Mouse (Mus musculus): ENCODE results near the gene Rpl14. TPM values are rescaled to one million over a fixed set of nuclear protein-coding genes. Genes with fewer than 3 reads are reported as not detected.
A peak's percentile ranks its signal among the peaks of the same experiment; 100 is the strongest.

Rpl14 gene
- total and polyA plus RNA-seq, 3 experiments: 1,081 to 2,026 (median 1,346) TPM

DNA sequence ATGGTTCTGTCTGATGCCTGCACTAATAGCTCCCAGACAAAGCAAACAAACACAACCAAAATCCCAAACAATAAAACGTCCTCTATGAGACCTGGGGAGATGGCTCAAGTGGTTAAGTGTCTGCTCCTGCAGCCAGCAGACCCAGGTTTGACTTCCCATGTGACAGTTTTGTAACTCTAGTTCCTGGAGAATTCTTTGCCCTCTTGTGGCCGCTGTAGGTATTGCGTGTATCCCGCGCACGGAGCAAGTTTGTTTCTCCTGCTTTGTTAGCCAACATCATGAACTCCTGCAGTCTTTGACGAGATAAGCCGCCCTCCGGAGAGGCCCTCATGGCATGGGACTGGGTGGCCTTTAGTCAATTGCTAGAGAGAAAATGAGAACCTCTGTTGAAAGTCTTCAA, 20.2 kb downstream of the Rpl14 start (continued):
- no peak for TF ChIP-seq ZKSCAN1 (IDR thresholded peaks at IDR 0.05; ENCODE audit: borderline replicate concordance, low read depth, low read length)
- TF ChIP-seq NRF1 (IDR thresholded peaks at IDR 0.05; ENCODE audit: low read depth, low read length): no peak
- peak; percentile 65; the same call in 1 of the 2 replicates for TF ChIP-seq MAX (IDR thresholded peaks at IDR 0.05; ENCODE audit: low read length)
- TF ChIP-seq JUN (IDR thresholded peaks at IDR 0.05; ENCODE audit: insufficient read depth, low read depth, low read length): no peak
- no peak for TF ChIP-seq TBP (conservative IDR thresholded peaks at IDR 0.05; ENCODE audit: low read depth, low read length)
- peak; percentile 59 for TF ChIP-seq ELF1 (IDR thresholded peaks at IDR 0.05; ENCODE audit: low read depth, low read length)

DNA sequence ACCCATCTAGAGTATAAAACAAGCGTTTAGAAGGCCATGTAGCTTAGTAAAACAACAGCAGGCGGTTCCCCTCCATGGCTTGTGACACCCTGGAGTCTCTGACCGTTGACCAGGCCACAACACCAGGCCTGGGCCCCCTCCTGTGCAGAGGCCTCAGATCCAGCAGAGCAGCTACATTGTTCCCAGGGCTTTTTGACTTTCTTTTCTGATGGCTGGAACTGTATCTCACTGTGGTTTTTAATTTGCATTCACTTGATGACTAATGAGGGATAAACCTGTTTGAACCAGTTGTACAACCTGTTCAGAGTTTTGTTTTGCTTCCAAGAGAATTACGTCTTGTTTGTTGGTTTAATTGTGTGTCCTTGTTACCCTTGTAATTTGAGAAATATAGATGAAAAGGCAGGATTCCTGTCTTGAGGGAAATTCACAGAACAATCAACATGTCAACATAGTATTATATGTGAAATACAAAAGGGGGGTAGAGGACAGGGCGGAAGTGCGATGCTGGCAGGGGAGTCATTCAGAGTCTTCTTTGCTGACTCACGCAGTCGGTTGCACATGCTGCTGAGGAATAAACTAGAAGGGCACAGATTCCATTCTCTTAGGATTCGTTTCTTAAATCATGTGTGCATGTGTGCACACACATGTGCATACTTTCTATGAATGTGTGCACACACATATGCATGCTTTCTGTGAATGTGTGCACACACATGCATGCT, 22.3 kb downstream of the Rpl14 start:
- H3K27ac ChIP-seq (ENCODE audit: insufficient read depth, low read depth): no peak overlapping the region
- no peaks in the 10 kb centered on the region for H3K79me2 ChIP-seq (replicated peaks; ENCODE audit: control insufficient read depth, extremely low read depth, insufficient read depth, poor library complexity, severe bottlenecking)
- dilution Hi-C loops (cut with MboI; ENCODE audit: extremely low pct_ligation_motif_present, extremely low pct_unique_long_range_greater_than_20kb, low sequenced_read_pairs): no loop called here
- no peak overlapping the region for H3K4me2 ChIP-seq (ENCODE audit: insufficient read depth, low read depth, poor library complexity, severe bottlenecking)
- H3K4me3 ChIP-seq (replicated peaks in 1 of 3; ENCODE audit: low read depth in 2 of 3, low read length in 2 of 3, poor library complexity in 1 of 3): no peak overlapping the region
- H3K9me3 ChIP-seq (replicated peaks; ENCODE audit: low read length): peaks cover 3% of the 10 kb centered on the region
- no peak for TF ChIP-seq POLR2A (IDR thresholded peaks at IDR 0.05; ENCODE audit: low read depth, low read length)
- no peak for TF ChIP-seq MXI1 (IDR thresholded peaks at IDR 0.05; ENCODE audit: low read depth, low read length)
- no peak for TF ChIP-seq ZKSCAN1 (IDR thresholded peaks at IDR 0.05; ENCODE audit: borderline replicate concordance, low read depth, low read length)
- no peak for TF ChIP-seq RAD21 (IDR thresholded peaks at IDR 0.05; ENCODE audit: low read depth, low read length)
- no peak for TF ChIP-seq MEF2A (IDR thresholded peaks at IDR 0.05; ENCODE audit: borderline replicate concordance, low read depth, low read length)
- no peak for TF ChIP-seq ZNF384 (IDR thresholded peaks at IDR 0.05; ENCODE audit: low read depth, low read length)
- TF ChIP-seq JUND (conservative IDR thresholded peaks at IDR 0.05; ENCODE audit: low read depth, low read length): no peak
- no peak for TF ChIP-seq NELFE (IDR thresholded peaks at IDR 0.05; ENCODE audit: low read depth, low read length)
- no peak for TF ChIP-seq USF1 (IDR thresholded peaks at IDR 0.05; ENCODE audit: low read depth, low read length)
- no peak for TF ChIP-seq POLR2AphosphoS2 (IDR thresholded peaks at IDR 0.05; ENCODE audit: low read depth, low read length)
- TF ChIP-seq BHLHE40 (IDR thresholded peaks at IDR 0.05; ENCODE audit: low read depth, low read length): no peak
- no peaks in the 10 kb centered on the region for H3K27me3 ChIP-seq (replicated peaks)
- no peaks in the 10 kb centered on the region for H3K36me3 ChIP-seq (replicated peaks in 1 of 2; ENCODE audit: control insufficient read depth in 1 of 2, insufficient read depth in 1 of 2, low read length in 1 of 2)
- no peak for DNase-seq (ENCODE audit: extremely low read depth)
- in situ Hi-C loops (cut with MboI; ENCODE audit: low pct_ligation_motif_present, low pct_unique_long_range_greater_than_20kb, low sequenced_read_pairs): no loop called here
- peaks cover 0 to 5% of the 10 kb centered on the region in 2 experiments; a peak in 1 of 4 replicates for H3K4me1 ChIP-seq (ENCODE audit: control insufficient read depth in 1 of 2, insufficient read depth in 2 of 2)
- no peak overlapping the region for H3K9ac ChIP-seq (ENCODE audit: insufficient read depth, low read depth)

DNA sequence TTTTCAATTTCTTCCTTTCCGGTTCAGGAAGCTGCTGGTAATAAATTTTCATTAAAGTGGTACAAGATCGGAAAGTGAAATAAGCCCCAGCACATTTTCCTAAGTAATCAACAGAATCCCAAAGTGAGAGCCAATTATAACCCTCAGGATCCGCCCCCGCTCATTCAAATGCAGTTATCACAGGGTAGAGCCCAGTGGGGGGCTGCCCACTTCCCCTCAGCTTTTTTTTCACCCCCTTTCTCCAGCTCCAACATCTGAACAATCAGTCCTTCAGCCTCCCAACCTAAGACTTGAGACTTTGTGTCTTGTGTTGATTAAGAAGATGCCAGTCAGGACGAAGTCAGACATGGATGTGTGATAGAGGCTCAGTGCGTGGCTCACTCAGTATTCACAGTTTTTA, 23.6 kb downstream of the Rpl14 start:
- no peaks in the 10 kb centered on the region for H3K27me3 ChIP-seq (replicated peaks)
- H3K79me2 ChIP-seq (replicated peaks; ENCODE audit: control insufficient read depth, extremely low read depth, insufficient read depth, poor library complexity, severe bottlenecking): no peaks in the 10 kb centered on the region
- no peak overlapping the region for H3K4me2 ChIP-seq (ENCODE audit: insufficient read depth, low read depth, poor library complexity, severe bottlenecking)
- no peak for DNase-seq (ENCODE audit: extremely low read depth)
- H3K4me1 ChIP-seq (ENCODE audit: control insufficient read depth in 1 of 2, insufficient read depth in 2 of 2): peaks cover 0 to 5% of the 10 kb centered on the region in 2 experiments; a peak in 1 of 4 replicates
- in situ Hi-C loops (cut with MboI; ENCODE audit: low pct_ligation_motif_present, low pct_unique_long_range_greater_than_20kb, low sequenced_read_pairs) (no loop called here), dilution Hi-C loops (cut with MboI; ENCODE audit: extremely low pct_ligation_motif_present, extremely low pct_unique_long_range_greater_than_20kb, low sequenced_read_pairs) (no loop called here)
- H3K9me3 ChIP-seq (replicated peaks; ENCODE audit: low read length): peaks cover 3% of the 10 kb centered on the region
- H3K9ac ChIP-seq (ENCODE audit: insufficient read depth, low read depth): no peak overlapping the region
- no peaks in the 10 kb centered on the region for H3K36me3 ChIP-seq (replicated peaks in 1 of 2; ENCODE audit: control insufficient read depth in 1 of 2, insufficient read depth in 1 of 2, low read length in 1 of 2)
- H3K4me3 ChIP-seq (replicated peaks in 1 of 3; ENCODE audit: low read depth in 2 of 3, low read length in 2 of 3, poor library complexity in 1 of 3): no peak overlapping the region
- TF ChIP-seq E2F4 (IDR thresholded peaks at IDR 0.05; ENCODE audit: insufficient replicate concordance, low read depth, low read length): no peak
- no peak for TF ChIP-seq SIN3A (IDR thresholded peaks at IDR 0.05; ENCODE audit: low read length)
- TF ChIP-seq MYC (IDR thresholded peaks at IDR 0.05; ENCODE audit: low read depth, low read length): no peak
- no peak for TF ChIP-seq RCOR1 (conservative IDR thresholded peaks at IDR 0.05; ENCODE audit: low read depth, low read length)
- TF ChIP-seq POLR2A (IDR thresholded peaks at IDR 0.05; ENCODE audit: low read depth, low read length): no peak
- TF ChIP-seq MXI1 (IDR thresholded peaks at IDR 0.05; ENCODE audit: low read depth, low read length): no peak
- no peak for TF ChIP-seq USF2 (conservative IDR thresholded peaks at IDR 0.05; ENCODE audit: low read depth, low read length)
- no peak for TF ChIP-seq JUN (IDR thresholded peaks at IDR 0.05; ENCODE audit: insufficient read depth, low read depth, low read length)
- TF ChIP-seq MEF2A (IDR thresholded peaks at IDR 0.05; ENCODE audit: borderline replicate concordance, low read depth, low read length): no peak
- TF ChIP-seq IRF4 (IDR thresholded peaks at IDR 0.05; ENCODE audit: low read depth, low read length): no peak
- no peak for TF ChIP-seq BHLHE40 (IDR thresholded peaks at IDR 0.05; ENCODE audit: low read depth, low read length)
- TF ChIP-seq TBP (conservative IDR thresholded peaks at IDR 0.05; ENCODE audit: low read depth, low read length): no peak
- no peak for TF ChIP-seq NELFE (IDR thresholded peaks at IDR 0.05; ENCODE audit: low read depth, low read length)
- no peak for TF ChIP-seq CTCF (conservative IDR thresholded peaks at IDR 0.05 in 1 of 2, IDR thresholded peaks at IDR 0.05 in 1 of 2; ENCODE audit: low read depth in 2 of 2, low read length in 2 of 2)
- TF ChIP-seq RAD21 (IDR thresholded peaks at IDR 0.05; ENCODE audit: low read depth, low read length): no peak
- TF ChIP-seq MAZ (IDR thresholded peaks at IDR 0.05; ENCODE audit: low read depth, low read length): no peak
- TF ChIP-seq JUND (conservative IDR thresholded peaks at IDR 0.05; ENCODE audit: low read depth, low read length): no peak
- TF ChIP-seq PAX5 (IDR thresholded peaks at IDR 0.05; ENCODE audit: low read length): no peak
- no peak overlapping the region for H3K27ac ChIP-seq (ENCODE audit: insufficient read depth, low read depth)
